In the genomic region with DNA sequence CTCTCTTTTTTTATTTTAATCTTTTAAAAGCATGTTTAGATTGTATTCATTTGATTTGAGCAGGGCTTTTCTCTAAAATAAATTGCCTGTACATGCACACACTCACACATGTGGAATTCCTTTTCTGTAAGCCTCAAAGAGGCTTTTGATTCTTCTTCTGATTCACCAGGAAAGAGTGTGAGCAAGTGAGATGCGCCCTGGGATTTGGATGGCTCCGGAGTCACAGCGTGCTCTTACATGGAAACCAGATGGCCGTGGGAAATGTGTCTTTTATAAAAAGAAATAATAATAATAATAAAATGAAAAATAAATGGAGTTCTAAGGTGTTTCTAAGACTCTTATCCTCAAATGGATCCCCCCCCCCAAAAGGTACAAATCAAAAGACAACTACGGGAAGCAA, we compare ENCODE assay signal across 22 mouse cellular contexts.
DNase-seq lines count a peak whose midpoint lies in the region; ATAC-seq lines count a peak whose summit lies in the region.
"Had no signal": no experiment of that assay in that cellular context is flagged by ENCODE, and none has a peak within 500 bp of the region (broad histone marks: within the 10 kb centered on the region; RNA-seq: fewer than 3 reads in every experiment).

No protein-coding gene starts in this region.

- ATAC-seq in lung, embryonic 15.5 days (ENCODE audit: borderline replicate concordance, extremely low read depth, low FRiP score, low TSS enrichment): no peak
- ATAC-seq in hindbrain, embryonic 16.5 days: no peak
- ATAC-seq: activated CD4-positive, CD25-positive, alpha-beta regulatory T cell, adult 4 months; forebrain, embryonic 13.5 days; forebrain, embryonic 15.5 days; forebrain, postnatal 0 days had no signal

- 69% methylated on average over 5 of the region's 5 CpGs for WGBS in lung, embryonic 15.5 days
- 82% methylated on average over 5 of the region's 5 CpGs for WGBS in hindbrain, embryonic 16.5 days

- intact Hi-C loops in heart, postnatal 36 days (cut with DNase I): no loop called here

- H3K27me3 ChIP-seq in lung, embryonic 15.5 days: no peaks in the 10 kb centered on the region
- no peaks in the 10 kb centered on the region for H3K27me3 ChIP-seq in hindbrain, embryonic 16.5 days (replicated peaks; ENCODE audit: control insufficient read depth, insufficient read depth, low read length)
- H3K27me3 ChIP-seq: embryonic facial prominence, embryonic 13.5 days; embryonic facial prominence, embryonic 15.5 days; forebrain, embryonic 13.5 days; forebrain, embryonic 15.5 days had no signal

- no peaks in the 10 kb centered on the region for H3K36me3 ChIP-seq in lung, embryonic 15.5 days
- no peaks in the 10 kb centered on the region for H3K36me3 ChIP-seq in hindbrain, embryonic 16.5 days (ENCODE audit: control insufficient read depth, insufficient read depth, low read length)
- H3K36me3 ChIP-seq: embryonic facial prominence, embryonic 13.5 days; embryonic facial prominence, embryonic 15.5 days; forebrain, embryonic 15.5 days had no signal

- H3K9me3 ChIP-seq in lung, embryonic 15.5 days: no peaks in the 10 kb centered on the region
- H3K9me3 ChIP-seq in hindbrain, embryonic 16.5 days (ENCODE audit: control insufficient read depth, low read length): no peaks in the 10 kb centered on the region
- H3K9me3 ChIP-seq: embryonic facial prominence, embryonic 13.5 days; embryonic facial prominence, embryonic 15.5 days; forebrain, embryonic 13.5 days; forebrain, embryonic 15.5 days had no signal

- H3K4me1 ChIP-seq in lung, embryonic 15.5 days: peaks cover 9% of the 10 kb centered on the region; the same call in 1 of the 2 replicates
- no peaks in the 10 kb centered on the region for H3K4me1 ChIP-seq in hindbrain, embryonic 16.5 days (ENCODE audit: control insufficient read depth, insufficient read depth, low read depth, low read length)
- H3K4me1 ChIP-seq: embryonic facial prominence, embryonic 15.5 days; forebrain, embryonic 13.5 days; forebrain, embryonic 15.5 days had no signal

- peak; percentile 61 for DNase-seq in heart, adult 11 months
- DNase-seq in heart, postnatal 36 days: no peak
- DNase-seq in lung, postnatal 14 days: no peak
- peak; percentile 64 for DNase-seq in NIH3T3 (ENCODE audit: low read depth)
- DNase-seq in T-cell, adult 2 months (ENCODE audit: low spot score): no peak
- DNase-seq: adrenal gland, adult 8-10 months; adrenal gland, postnatal 14 days; cerebellum, adult 11 months; cerebellum, adult 18-20 months; cerebellum, adult 8-10 months; cerebellum, adult 9-11 months; cerebellum, postnatal 14 days; cerebellum, postnatal 36 days; embryo, embryonic 11 days; forebrain, postnatal 0 days had no signal

- H3K9ac ChIP-seq in lung, embryonic 15.5 days: no peak overlapping the region
- no peak overlapping the region for H3K9ac ChIP-seq in hindbrain, embryonic 16.5 days (ENCODE audit: low read depth, low read length)
- H3K9ac ChIP-seq: embryonic facial prominence, embryonic 13.5 days; embryonic facial prominence, embryonic 15.5 days; forebrain, embryonic 13.5 days; forebrain, embryonic 15.5 days; forebrain, postnatal 0 days had no signal

- H3K4me2 ChIP-seq in lung, embryonic 15.5 days: no peak overlapping the region
- no peak overlapping the region for H3K4me2 ChIP-seq in hindbrain, embryonic 16.5 days (ENCODE audit: low read length)
- H3K4me2 ChIP-seq: embryonic facial prominence, embryonic 13.5 days; embryonic facial prominence, embryonic 15.5 days; forebrain, embryonic 13.5 days; forebrain, embryonic 15.5 days had no signal

- no peak overlapping the region for H3K4me3 ChIP-seq in lung, embryonic 15.5 days
- no peak overlapping the region for H3K4me3 ChIP-seq in hindbrain, embryonic 16.5 days (ENCODE audit: low read length)
- H3K4me3 ChIP-seq: embryonic facial prominence, embryonic 13.5 days; embryonic facial prominence, embryonic 15.5 days; forebrain, embryonic 13.5 days; forebrain, embryonic 15.5 days had no signal

- peak overlapping the region; percentile 38; the same call in 1 of the 2 replicates for H3K27ac ChIP-seq in lung, embryonic 15.5 days
- no peak overlapping the region for H3K27ac ChIP-seq in hindbrain, embryonic 16.5 days (ENCODE audit: low read depth, low read length)
- H3K27ac ChIP-seq: embryonic facial prominence, embryonic 13.5 days; embryonic facial prominence, embryonic 15.5 days; forebrain, embryonic 13.5 days; forebrain, embryonic 15.5 days had no signal

Comparison
In these comparisons a context has a peak if more than half of its experiments do, and no peak if none do; other contexts are left out.
1. DNase-seq: peak in heart, adult 11 months (single experiment) and NIH3T3 (single experiment); none in heart, postnatal 36 days (0 of 2), lung, postnatal 14 days (single experiment) and T-cell, adult 2 months (single experiment).